Mouse (Mus musculus) limb, embryonic 14.5 days (tissue): Measurements from ENCODE around the gene S100a3. TPM values are rescaled to one million over a fixed set of nuclear protein-coding genes. Genes with fewer than 3 reads are reported as not detected.

Experiments
- ATAC-seq: fragments of 200-750 bp; cut with Nextera tagmentation; 2 replicates; pipeline ENCODE4 v1.8.0; 2017; ENCODE audit warnings: low read depth, moderate number of reproducible peaks, moderate TSS enrichment; ENCODE audit not compliant: low FRiP score
- DNase-seq: peaks from one replicate; pipeline ENCODE4 v3.0.0-alpha.2; 2015; ENCODE audit warnings: low spot score
- H3K27ac ChIP-seq: fragments of 300-500 bp; sonication (generic); replicated peaks from 2 replicates; pipeline ENCODE4 v1.5.1; 2014; ENCODE audit warnings: low read depth, mild to moderate bottlenecking, low read length, moderate library complexity, mixed read lengths
- H3K27me3 ChIP-seq: fragments of 300-500 bp; sonication (generic); 2 replicates; pipeline ENCODE4 v1.6.1; 2014; ENCODE audit warnings: low read length, mixed read lengths; ENCODE audit not compliant: control insufficient read depth, insufficient read depth
- H3K36me3 ChIP-seq: fragments of 300-500 bp; sonication (generic); 2 replicates; pipeline ENCODE4 v1.6.1; 2014; ENCODE audit warnings: mild to moderate bottlenecking, low read length, moderate library complexity, mixed read lengths; ENCODE audit not compliant: control insufficient read depth, insufficient read depth
- H3K4me1 ChIP-seq: fragments of 300-500 bp; sonication (generic); 2 replicates; pipeline ENCODE4 v1.6.1; 2014; ENCODE audit warnings: antibody characterized with exemption, low read length, mixed read lengths; ENCODE audit not compliant: control insufficient read depth, insufficient read depth
- H3K4me2 ChIP-seq: fragments of 300-500 bp; sonication (generic); replicated peaks from 2 replicates; pipeline ENCODE4 v1.6.1; 2014; ENCODE audit warnings: low read depth, mild to moderate bottlenecking, low read length, moderate library complexity; ENCODE audit not compliant: severe bottlenecking
- H3K4me3 ChIP-seq: fragments of 300-500 bp; sonication (generic); replicated peaks from 2 replicates; pipeline ENCODE4 v1.5.1; 2014; ENCODE audit warnings: low read length
- H3K9ac ChIP-seq: fragments of 300-500 bp; sonication (generic); 2 replicates; pipeline ENCODE4 v1.6.1; 2014; ENCODE audit warnings: mild to moderate bottlenecking, low read depth, low read length, moderate library complexity; ENCODE audit not compliant: severe bottlenecking
- H3K9me3 ChIP-seq: fragments of 300-500 bp; sonication (generic); 2 replicates; pipeline ENCODE4 v1.6.1; 2016; ENCODE audit warnings: low read length; ENCODE audit not compliant: control insufficient read depth
- POLR2A ChIP-seq: fragments of 200-500 bp; IDR thresholded peaks from 2 replicates; pipeline ENCODE4 v1.8.0; 2012; ENCODE audit warnings: inconsistent platforms, mild to moderate bottlenecking, moderate library complexity, borderline replicate concordance; ENCODE audit not compliant: insufficient read depth, insufficient read length; ENCODE audit errors: extremely low read depth
- WGBS: fragments of 180-500 bp; shearing (Covaris S2); extraction: QIAGEN DNeasy Blood & Tissue Kit; methylation state at CpG from one replicate; pipeline ENCODE4 v1.1.7; 2014; 5-methylcytosine and 5-hydroxymethylcytosine counted together
- polyA plus RNA-seq, 2 experiments: library from polyadenylated mRNA; depleted of rRNA in 1 of 2; stranded (reverse) in 1 of 2; unstranded in 1 of 2; fragments of >200 nt; fragmentation: Nextera tagmentation in 1 of 2; extraction: Ambion mirVana in 1 of 2; gene quantifications; 2 replicates each; pipeline versions ENCODE4 v1.2.1 to v1.2.3; 2012 to 2014

S100a3 gene
- 0.92 and 1.3 TPM in 2 replicates for polyA plus RNA-seq (2012; rRNA removed)
- 1.00 and 1.1 TPM in 2 replicates for polyA plus RNA-seq (2014; fragmentation: Nextera tagmentation; extraction: Ambion mirVana)

DNA sequence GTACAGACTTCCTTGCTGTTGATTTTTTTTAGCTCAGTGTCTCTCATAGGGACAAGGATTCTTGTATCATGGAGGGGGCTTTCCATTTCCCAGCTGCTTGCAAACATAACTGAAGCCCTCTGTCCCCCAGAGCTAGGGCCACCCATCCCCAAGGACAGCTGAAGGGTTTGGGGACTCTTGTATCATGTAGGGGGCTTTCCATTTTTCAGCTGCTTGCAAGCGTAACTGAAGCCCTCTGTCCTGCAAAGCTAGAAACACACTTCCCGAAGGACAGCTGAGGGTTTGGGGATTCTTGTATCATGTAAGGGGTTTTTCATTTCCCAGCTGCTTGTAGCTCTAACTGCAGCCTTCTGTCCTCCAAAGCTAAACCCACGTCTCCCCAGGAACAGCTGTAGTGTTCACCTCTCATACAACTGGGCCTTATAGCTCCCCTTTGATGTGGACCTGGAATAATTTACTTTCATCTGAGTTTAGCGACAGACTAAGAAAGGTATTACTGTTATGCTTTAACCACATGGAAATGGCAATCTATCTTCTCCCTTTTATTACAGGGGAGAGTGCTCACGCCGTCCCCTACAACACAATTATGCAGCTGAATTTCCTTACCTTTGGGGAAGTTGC, at the start of gene S100a3:
Gene S100a3 (plus strand): TSS at position 571 of the 621 bp plus-strand sequence.
- 59% methylated on average over 6 of the region's 6 CpGs for WGBS
- H3K4me3 ChIP-seq, result no peak within 1 kb of the TSS
- H3K27me3 ChIP-seq, result no peaks in the 10 kb centered on the region
- H3K9ac ChIP-seq, result no peak within 1 kb of the TSS
- H3K9me3 ChIP-seq, result no peaks in the 10 kb centered on the region
- peak; percentile 86 for ATAC-seq
- no peaks in the 10 kb centered on the region for H3K4me1 ChIP-seq
- no peaks in the 10 kb centered on the region for H3K36me3 ChIP-seq
- peak; percentile 21 for DNase-seq
- H3K4me2 ChIP-seq, result no peak within 1 kb of the TSS
- no peak for TF ChIP-seq POLR2A
- no peak within 1 kb of the TSS for H3K27ac ChIP-seq

DNA sequence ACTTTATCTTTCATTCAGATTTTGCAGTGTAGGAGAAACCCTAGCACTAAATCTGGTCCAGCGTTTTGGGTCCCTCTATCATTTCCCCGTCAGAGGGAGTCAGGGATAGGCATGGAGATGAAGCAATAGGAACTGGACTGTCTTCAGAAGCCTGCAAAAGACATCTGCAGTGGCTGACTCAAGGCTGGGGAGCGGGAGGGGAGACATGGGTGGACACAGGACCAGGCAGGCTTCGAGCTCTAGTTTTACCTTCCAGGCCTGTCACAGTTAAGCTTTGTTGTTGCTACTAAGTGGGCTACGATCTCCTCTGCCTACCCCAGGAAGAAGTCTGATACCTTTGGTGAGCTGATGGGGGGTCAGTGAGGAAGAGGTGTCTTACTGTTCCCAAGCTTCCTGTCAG, 48.1 kb upstream of the S100a3 start:
- Histone ChIP-seq H3K4me2 (no peak overlapping the region), H3K9me3 (no peaks in the 10 kb centered on the region), H3K4me1 (peaks cover 21% of the 10 kb centered on the region), H3K36me3 (peaks cover 3% of the 10 kb centered on the region; the same call in 1 of the 2 replicates), H3K27ac (no peak overlapping the region), H3K9ac (no peak overlapping the region), H3K27me3 (no peaks in the 10 kb centered on the region), H3K4me3 (no peak overlapping the region)
- ATAC-seq (no peak), DNase-seq (no peak)
- 81% methylated on average over 5 of the region's 5 CpGs for WGBS
- TF ChIP-seq POLR2A, result no peak

DNA sequence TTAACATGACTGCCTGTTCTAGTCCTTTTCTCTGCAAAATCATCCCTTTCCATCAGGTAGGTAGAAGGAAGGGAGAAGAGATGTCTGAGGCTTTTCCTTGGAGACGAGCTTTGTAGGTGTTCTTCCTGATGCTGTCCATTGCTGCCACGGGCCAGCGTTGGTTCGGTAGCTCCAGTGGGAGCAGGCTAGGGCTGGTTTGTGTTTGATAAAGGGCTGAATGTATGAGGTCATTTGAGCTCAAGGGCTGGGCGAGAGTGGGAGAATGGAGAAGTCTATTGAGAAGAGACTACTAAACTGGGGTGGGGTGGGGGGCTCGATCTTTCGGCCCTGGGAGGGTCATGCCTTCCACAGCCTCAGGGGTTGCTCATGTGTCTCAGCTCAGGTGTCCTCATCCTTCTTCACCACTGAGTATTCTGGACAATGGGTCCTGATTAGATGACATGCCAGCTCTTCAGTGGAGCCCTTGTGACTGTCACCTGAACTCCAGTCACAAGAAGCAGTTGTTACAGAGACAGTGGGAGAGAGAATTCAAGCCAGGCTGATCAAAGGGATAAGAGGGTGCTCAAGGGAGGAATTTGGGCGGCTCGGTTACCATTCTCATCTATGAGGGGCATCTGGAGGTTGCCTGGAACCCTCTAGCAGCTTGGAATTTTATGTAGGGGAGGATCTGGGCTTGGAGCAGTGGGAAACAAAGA, 47.3 kb upstream of the S100a3 start:
- Histone ChIP-seq H3K27ac (no peak overlapping the region), H3K9me3 (no peaks in the 10 kb centered on the region), H3K36me3 (no peaks in the 10 kb centered on the region), H3K4me2 (peak overlapping the region; percentile 84; the same call in 1 of the 2 replicates), H3K4me3 (no peak overlapping the region), H3K27me3 (no peaks in the 10 kb centered on the region), H3K9ac (no peak overlapping the region), H3K4me1 (peaks cover 13% of the 10 kb centered on the region)
- WGBS, result 81% methylated on average over 9 of the region's 9 CpGs
- no peak for TF ChIP-seq POLR2A
- ATAC-seq (no peak), DNase-seq (no peak)

DNA sequence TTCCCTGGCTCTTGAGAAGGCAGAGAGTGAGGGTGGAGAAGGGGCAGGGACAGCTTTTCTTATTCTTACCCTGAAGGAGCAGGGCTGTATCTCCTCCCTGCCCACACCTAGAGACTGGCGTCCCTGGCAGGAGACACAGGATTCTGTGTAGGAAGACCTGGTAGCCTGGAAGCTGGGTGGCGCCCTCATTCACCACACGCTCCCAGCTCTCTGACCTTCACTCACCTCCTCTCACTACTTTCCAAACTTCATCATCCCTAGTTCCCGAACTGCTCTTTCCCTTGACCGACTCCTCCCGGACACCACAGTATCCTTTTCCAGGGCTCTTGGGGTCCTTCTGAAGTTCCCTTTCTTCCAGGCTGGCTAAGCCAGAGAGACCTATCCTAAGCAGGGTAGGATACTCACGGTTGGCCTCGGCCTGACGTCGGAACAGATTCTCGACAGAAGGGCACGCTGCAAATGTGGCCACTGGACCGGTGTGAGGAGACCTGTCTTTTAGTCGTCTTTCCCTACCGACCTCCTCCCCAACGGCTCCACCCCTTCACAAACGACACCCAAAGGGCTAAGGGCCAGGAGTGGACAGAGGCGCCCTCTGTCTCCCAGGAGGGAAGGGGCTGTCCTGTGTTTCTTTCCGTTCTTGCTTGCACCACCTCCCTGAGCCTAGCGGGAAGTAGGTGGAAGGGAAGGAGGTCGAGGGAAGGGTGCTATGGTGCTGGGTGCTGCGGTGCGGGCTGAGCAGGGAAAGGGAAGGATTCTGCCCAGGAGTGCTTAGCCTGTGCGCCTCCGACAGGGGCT, 46.4 kb upstream of the S100a3 start, which contains the start of the genes S100a1 and S100a13:
Gene S100a1 (minus strand): TSS at position 597 of the 795 bp plus-strand sequence.
Gene S100a13 (plus strand): TSS at position 640 of the 795 bp plus-strand sequence.
- Histone ChIP-seq H3K9ac (peak within 1 kb of the TSS; percentile 46), H3K9me3 (no peaks in the 10 kb centered on the region), H3K4me1 (peaks cover 13% of the 10 kb centered on the region), H3K27me3 (no peaks in the 10 kb centered on the region), H3K4me3 (peak within 1 kb of the TSS; percentile 34), H3K27ac (no peak within 1 kb of the TSS), H3K36me3 (no peaks in the 10 kb centered on the region), H3K4me2 (peak within 1 kb of the TSS; percentile 84)
- no peak for TF ChIP-seq POLR2A
- DNase-seq (peak; percentile 16), ATAC-seq (peak; percentile 18; the same call in 1 of the 2 replicates)
- 4% methylated on average over 24 of the region's 25 CpGs for WGBS

DNA sequence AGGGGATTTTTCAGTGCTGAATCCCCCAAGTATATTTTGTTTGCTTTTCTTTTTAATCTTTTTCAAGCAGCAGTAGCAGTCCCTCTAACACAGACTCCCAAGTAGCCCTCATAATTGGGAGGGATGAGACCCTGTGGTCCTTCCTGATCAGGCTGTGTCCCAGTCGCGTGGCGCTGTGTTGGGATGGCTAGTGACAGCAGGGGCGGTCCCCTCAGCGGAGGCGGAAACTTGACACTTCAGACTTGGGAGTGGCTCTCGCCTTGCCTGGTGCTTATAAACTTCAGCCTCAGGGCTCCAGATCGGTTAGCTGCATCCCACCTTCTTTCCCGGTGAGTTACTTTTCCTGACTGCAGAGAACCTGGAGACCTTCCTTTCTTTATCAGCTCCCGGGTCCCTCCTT, 45.7 kb upstream of the S100a3 start:
- peak overlapping the region; percentile 46 for H3K9ac ChIP-seq
- no peaks in the 10 kb centered on the region for H3K36me3 ChIP-seq
- H3K4me2 ChIP-seq, result peak overlapping the region; percentile 84
- H3K4me3 ChIP-seq, result peak overlapping the region; percentile 34
- TF ChIP-seq POLR2A, result 0 out of 2 replicates have a peak, but pooled peaks have one; percentile 35
- WGBS, result under 1% methylated on average over 10 of the region's 10 CpGs
- peak; percentile 81 for ATAC-seq
- H3K4me1 ChIP-seq, result peaks cover 13% of the 10 kb centered on the region
- H3K27me3 ChIP-seq, result no peaks in the 10 kb centered on the region
- peak; percentile 71 for DNase-seq
- no peak overlapping the region for H3K27ac ChIP-seq
- no peaks in the 10 kb centered on the region for H3K9me3 ChIP-seq
